Mouse (Mus musculus) B cell, adult (primary cell): Measurements from ENCODE around the gene Anapc5. TPM values are rescaled to one million over a fixed set of nuclear protein-coding genes. Genes with fewer than 3 reads are reported as not detected.

ENCODE experiments used
- total RNA-seq: library from RNA; stranded (reverse); gene quantifications from 4 replicates; pipeline ENCODE4 v1.2.4, GENCODE M21; 2023; ENCODE audit not compliant: inconsistent age

The Anapc5 gene
- 190 to 228 TPM (median 214 TPM) in 4 replicates for total RNA-seq

GRCm38 (mm10) chr5:122820777-122821523 lies at the start of gene Anapc5:
Gene Anapc5, minus strand, starts transcription at chr5:122821339.

GRCm38 (mm10) chr5:122849521-122850318 lies 28.6 kb upstream of the Anapc5 start, which contains the start of gene Rnf34:
Gene Rnf34, plus strand, starts transcription at chr5:122850048.

GRCm38 (mm10) chr5:122779277-122779834 lies 41.8 kb downstream of the Anapc5 start, which contains the start of gene Camkk2:
Gene Camkk2, minus strand, starts transcription at chr5:122779409.

Other genes with a start within 250 kb of the Anapc5 start
- gene Ift81, start 206.8 kb downstream of the Anapc5 start, total RNA-seq, result 0.80 to 2.8 TPM (median 1.3 TPM) in 4 replicates
- 2.2 to 3.9 TPM (median 3.3 TPM) in 4 replicates for gene P2rx7, start 177.4 kb downstream of the Anapc5 start, total RNA-seq
- gene P2rx4, start 113.8 kb downstream of the Anapc5 start, total RNA-seq, result 89.7 to 108 TPM (median 101 TPM) in 4 replicates
- gene Camkk2, start 41.9 kb downstream of the Anapc5 start, total RNA-seq, result 42.9 to 64.1 TPM (median 49.9 TPM) in 4 replicates
- 33.5 to 44.7 TPM (median 37.5 TPM) in 4 replicates for gene Rnf34, start 28.7 kb upstream of the Anapc5 start, total RNA-seq
- 65.1 to 79.9 TPM (median 70.6 TPM) in 4 replicates for gene Kdm2b, start 168.5 kb upstream of the Anapc5 start, total RNA-seq
- gene Orai1, start 193.7 kb upstream of the Anapc5 start, total RNA-seq, result 30.6 to 34.7 TPM (median 33.7 TPM) in 4 replicates
- gene Morn3, start 225.7 kb upstream of the Anapc5 start, total RNA-seq, result not detected in 4 replicates
- gene Tmem120b, start 247.1 kb upstream of the Anapc5 start, total RNA-seq, result 5.5 to 7.6 TPM (median 6.9 TPM) in 4 replicates